Mouse (Mus musculus) lung, embryonic 15.5 days (tissue): ENCODE measurements around the gene Myzap. TPM values are rescaled to one million over a fixed set of nuclear protein-coding genes. Genes with fewer than 3 reads are reported as not detected.

Experiments
- ATAC-seq: fragments of 200-750 bp; cut with Nextera tagmentation; 2 replicates; pipeline ENCODE4 v1.8.0; 2017; ENCODE audit warnings: moderate number of reproducible peaks, borderline replicate concordance; ENCODE audit not compliant: low FRiP score, low TSS enrichment; ENCODE audit errors: extremely low read depth
- H3K27ac ChIP-seq: fragments of 300-500 bp; sonication (generic); 2 replicates; pipeline ENCODE4 v1.5.1; 2015; ENCODE audit warnings: moderate library complexity, mild to moderate bottlenecking, inconsistent platforms
- H3K27me3 ChIP-seq: fragments of 300-500 bp; sonication (generic); 2 replicates; pipeline ENCODE4 v1.6.1; 2015; ENCODE audit warnings: inconsistent platforms
- H3K36me3 ChIP-seq: fragments of 300-500 bp; sonication (generic); 2 replicates; pipeline ENCODE4 v1.6.1; 2015; ENCODE audit warnings: inconsistent platforms
- H3K4me1 ChIP-seq: fragments of 300-500 bp; sonication (generic); 2 replicates; pipeline ENCODE4 v1.6.1; 2015; ENCODE audit warnings: inconsistent platforms
- H3K4me2 ChIP-seq: fragments of 300-500 bp; sonication (generic); 2 replicates; pipeline ENCODE4 v1.6.1; 2015; ENCODE audit warnings: inconsistent platforms, mild to moderate bottlenecking, moderate library complexity
- H3K4me3 ChIP-seq: fragments of 300-500 bp; sonication (generic); 2 replicates; pipeline ENCODE4 v1.5.1; 2015; ENCODE audit warnings: mild to moderate bottlenecking, inconsistent platforms
- H3K9ac ChIP-seq: fragments of 300-500 bp; sonication (generic); 2 replicates; pipeline ENCODE4 v1.6.1; 2015; ENCODE audit warnings: inconsistent platforms
- H3K9me3 ChIP-seq: fragments of 300-500 bp; sonication (generic); 2 replicates; pipeline ENCODE4 v1.6.1; 2016; ENCODE audit warnings: inconsistent platforms
- WGBS: fragments of 180-500 bp; shearing (Covaris S2); methylation state at CpG from one replicate; pipeline ENCODE4 v1.1.7; 2015; 5-methylcytosine and 5-hydroxymethylcytosine counted together
- polyA plus RNA-seq: library from polyadenylated mRNA; unstranded; fragments of >200 nt; fragmentation: Nextera tagmentation; extraction: Ambion mirVana; gene quantifications from 2 replicates; pipeline ENCODE4 v1.2.1, GENCODE M21; 2015

The Myzap gene
- polyA plus RNA-seq, 1 experiment from 2014 or later: 56.7 TPM

DNA sequence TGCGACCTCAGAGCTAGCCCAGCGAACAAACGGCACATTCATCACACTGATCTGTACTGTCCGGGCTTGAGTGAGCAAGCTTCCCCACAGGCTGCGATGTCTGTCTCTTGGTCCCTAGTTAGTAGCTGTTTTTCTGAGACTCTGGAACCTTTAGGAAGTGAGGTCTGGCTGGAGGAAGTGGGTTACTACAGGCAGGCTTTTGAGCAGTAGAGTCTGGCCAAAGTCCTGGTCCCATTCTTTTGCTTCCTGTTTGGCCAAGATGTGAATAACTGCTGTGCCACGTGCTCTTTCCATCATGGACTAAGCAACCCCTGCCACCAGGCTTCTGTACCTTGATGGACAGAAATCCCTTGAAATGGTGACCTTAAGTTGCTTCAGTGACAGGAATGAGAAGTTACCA is 4.7 kb upstream of the Myzap start:
- H3K36me3 ChIP-seq: no peaks in the 10 kb centered on the region
- no peaks in the 10 kb centered on the region for H3K9me3 ChIP-seq
- no peak overlapping the region for H3K4me2 ChIP-seq
- ATAC-seq: no peak
- H3K4me1 ChIP-seq: peaks cover 22% of the 10 kb centered on the region
- H3K27ac ChIP-seq: peak overlapping the region; percentile 25; the same call in 1 of the 2 replicates
- H3K27me3 ChIP-seq: no peaks in the 10 kb centered on the region
- no peak overlapping the region for H3K9ac ChIP-seq
- WGBS: 52% methylated on average over 6 of the region's 6 CpGs
- no peak overlapping the region for H3K4me3 ChIP-seq

DNA sequence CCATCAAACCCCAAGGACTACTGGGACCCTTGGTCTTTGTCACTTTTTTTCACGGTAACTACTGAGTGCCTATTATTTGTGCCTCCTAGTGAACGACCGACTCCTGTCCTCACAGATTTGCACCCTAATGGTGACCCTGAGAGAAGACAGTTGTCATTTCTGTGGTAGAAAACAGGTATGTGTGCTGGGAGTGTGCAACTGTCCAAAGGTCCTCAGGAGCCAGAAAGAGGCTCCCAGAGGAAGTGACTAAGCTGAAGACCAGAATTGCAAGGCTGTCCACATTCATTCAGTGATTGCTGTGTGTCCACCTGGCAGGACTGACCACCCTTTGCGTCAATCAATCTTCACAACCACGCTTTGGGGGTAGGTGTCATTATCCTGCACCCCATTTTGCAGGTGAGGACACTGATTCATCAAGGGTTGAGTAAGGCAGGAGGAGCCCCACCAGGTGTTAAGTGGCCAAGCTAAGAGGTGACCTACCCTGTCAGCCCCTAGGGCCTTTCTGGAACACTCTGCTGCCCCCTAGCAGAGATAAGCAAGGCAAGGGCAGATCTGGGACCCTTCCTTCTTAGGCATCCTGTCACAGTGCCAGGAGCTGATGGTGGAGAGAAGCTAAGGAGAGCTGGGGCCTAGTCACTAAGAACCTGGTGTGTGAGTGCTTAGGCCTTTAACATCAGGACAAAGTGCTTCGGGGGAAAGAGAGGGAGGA is 571 bp upstream of the Myzap start:
- Histone ChIP-seq H3K27me3 (no peaks in the 10 kb centered on the region), H3K4me2 (peak overlapping the region; percentile 82), H3K9me3 (no peaks in the 10 kb centered on the region), H3K4me1 (peaks cover 18% of the 10 kb centered on the region), H3K27ac (0 out of 2 replicates have a peak overlapping the region, but pooled peaks have one; percentile 49), H3K36me3 (no peaks in the 10 kb centered on the region), H3K4me3 (peak overlapping the region; percentile 58), H3K9ac (peak overlapping the region; percentile 63; the same call in 1 of the 2 replicates)
- WGBS: 24% methylated on average over 6 of the region's 6 CpGs
- ATAC-seq: no peak

DNA sequence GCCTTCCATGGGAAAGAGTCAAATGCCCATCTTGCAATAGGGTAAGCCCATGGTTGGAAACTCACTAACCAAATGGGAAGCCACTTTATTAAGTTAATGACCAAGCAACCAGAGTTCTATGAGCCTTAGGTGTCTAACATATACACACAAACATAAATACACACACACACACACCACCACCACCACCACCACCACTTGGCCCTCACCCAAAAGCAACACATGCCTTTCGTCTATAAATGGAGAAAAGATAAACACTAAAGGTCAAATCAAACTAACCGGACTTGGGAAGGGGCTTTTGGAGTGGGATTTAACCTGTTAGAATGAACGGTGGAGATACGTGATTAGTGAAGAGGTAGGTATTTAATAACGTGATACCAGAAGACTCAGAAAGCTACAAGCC is 1.1 kb downstream of the Myzap start:
- Histone ChIP-seq H3K36me3 (no peaks in the 10 kb centered on the region), H3K4me1 (peaks cover 23% of the 10 kb centered on the region), H3K4me2 (peak overlapping the region; percentile 82), H3K27ac (no peak overlapping the region), H3K4me3 (peak overlapping the region; percentile 58), H3K9me3 (no peaks in the 10 kb centered on the region), H3K27me3 (no peaks in the 10 kb centered on the region), H3K9ac (no peak overlapping the region)
- 9% methylated on average over 5 of the region's 5 CpGs for WGBS
- ATAC-seq: no peak

DNA sequence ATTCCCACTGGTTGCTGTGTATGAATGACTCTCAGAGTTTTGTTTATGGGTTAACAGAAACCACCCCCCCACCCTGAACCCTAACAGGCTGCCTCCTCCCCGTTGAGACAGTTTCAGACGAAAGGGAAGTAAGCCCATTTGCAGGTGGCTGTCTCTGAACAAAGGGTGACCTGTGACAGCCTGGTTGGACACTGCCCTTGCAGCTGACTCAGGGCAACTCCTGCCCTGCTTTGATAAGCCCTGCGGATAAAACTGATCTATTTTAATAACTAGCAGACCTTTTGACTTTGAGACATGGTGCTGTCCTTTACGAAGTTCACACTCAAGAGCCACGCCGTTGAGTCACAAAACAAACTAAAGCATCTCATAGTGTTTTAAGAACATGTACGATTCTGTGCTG is 2.4 kb downstream of the Myzap start:
- Histone ChIP-seq H3K36me3 (no peaks in the 10 kb centered on the region), H3K9me3 (no peaks in the 10 kb centered on the region), H3K27me3 (no peaks in the 10 kb centered on the region), H3K4me2 (peak overlapping the region; percentile 82), H3K4me3 (peak overlapping the region; percentile 58; the same call in 1 of the 2 replicates), H3K4me1 (peaks cover 23% of the 10 kb centered on the region), H3K27ac (0 out of 2 replicates have a peak overlapping the region, but pooled peaks have one; percentile 16), H3K9ac (no peak overlapping the region)
- ATAC-seq: no peak
- 41% methylated on average over 7 of the region's 7 CpGs for WGBS

DNA sequence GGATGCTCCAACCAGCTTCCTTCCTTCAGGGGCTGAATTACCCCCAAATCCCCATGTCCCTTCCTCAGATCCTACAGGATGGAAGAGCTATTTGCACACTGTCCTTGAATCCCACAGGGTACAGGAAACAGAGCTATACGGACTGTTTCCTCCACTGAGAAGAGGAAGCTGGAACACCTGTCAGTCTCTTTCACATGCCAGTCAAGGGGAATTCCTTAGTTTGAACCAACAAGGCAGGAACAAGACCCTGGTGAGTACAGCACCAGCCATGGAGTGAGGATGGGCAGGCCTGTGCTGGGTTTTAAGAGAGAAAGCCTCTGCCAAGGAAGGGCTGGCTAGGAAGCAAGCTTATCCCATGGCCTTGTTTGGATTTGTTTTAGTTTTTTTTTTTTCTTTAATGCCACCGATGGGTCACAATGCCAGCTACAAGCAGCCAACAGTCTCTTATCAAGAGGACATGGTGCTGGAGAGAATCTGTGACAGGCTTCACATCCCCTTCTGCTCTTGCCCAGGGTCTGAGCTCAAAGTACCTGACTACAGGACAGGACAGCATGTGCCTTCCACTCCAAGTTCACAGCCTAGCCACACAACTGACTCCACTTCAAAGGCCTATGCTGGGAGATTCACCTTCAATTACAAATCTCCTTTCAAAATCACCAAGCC is 3.1 kb downstream of the Myzap start:
- Histone ChIP-seq H3K4me1 (peaks cover 23% of the 10 kb centered on the region), H3K4me2 (peak overlapping the region; percentile 82), H3K4me3 (no peak overlapping the region), H3K36me3 (no peaks in the 10 kb centered on the region), H3K27me3 (no peaks in the 10 kb centered on the region), H3K9me3 (no peaks in the 10 kb centered on the region), H3K27ac (peak overlapping the region; percentile 55; the same call in 1 of the 2 replicates), H3K9ac (no peak overlapping the region)
- WGBS: 46% methylated on average over 2 of the region's 2 CpGs
- ATAC-seq: no peak

DNA sequence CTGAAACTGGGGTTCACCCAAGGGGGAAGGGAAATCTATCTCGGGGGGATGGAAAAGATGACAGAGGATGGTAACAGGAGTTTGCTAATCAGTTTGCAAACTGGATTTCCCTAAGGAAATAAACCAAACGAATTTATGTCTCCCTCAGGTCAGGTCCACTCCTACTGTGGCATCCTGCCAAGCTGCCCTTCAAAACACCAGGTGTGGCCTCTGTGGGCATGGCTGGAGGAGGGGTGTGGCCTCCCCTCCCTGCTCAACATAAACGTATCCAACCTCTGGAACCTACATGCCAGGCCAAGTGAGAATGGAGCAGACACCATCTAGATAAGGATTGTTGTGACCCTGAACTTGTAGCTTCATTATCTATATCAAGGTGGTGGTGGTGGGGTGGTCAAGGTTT is 5.8 kb downstream of the Myzap start:
- H3K27ac ChIP-seq: no peak overlapping the region
- WGBS: 36% methylated on average over 3 of the region's 3 CpGs

DNA sequence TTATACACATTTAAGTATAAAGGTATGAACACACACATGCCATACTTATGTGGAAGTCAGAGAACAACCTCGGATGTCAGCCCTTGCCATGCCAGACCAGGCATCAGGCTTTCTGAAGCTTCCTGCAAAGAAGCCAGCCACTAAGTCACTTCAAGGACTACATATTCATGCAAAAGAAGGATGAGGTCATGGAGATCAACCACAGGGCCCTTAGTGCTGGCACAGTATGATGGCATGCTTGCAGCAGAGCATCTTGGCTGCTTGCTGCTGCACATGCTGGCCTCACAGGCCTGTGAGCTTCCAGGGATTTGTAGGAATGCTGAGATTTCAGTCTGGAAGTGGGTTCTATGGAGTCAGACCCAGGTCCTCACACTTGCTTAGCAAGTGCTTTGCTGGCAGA is 9.4 kb downstream of the Myzap start:
- Histone ChIP-seq H3K4me3 (no peak overlapping the region), H3K27ac (no peak overlapping the region), H3K36me3 (no peaks in the 10 kb centered on the region), H3K4me1 (peaks cover 15% of the 10 kb centered on the region; the same call in 1 of the 2 replicates), H3K9ac (no peak overlapping the region), H3K4me2 (no peak overlapping the region), H3K9me3 (no peaks in the 10 kb centered on the region), H3K27me3 (no peaks in the 10 kb centered on the region)
- ATAC-seq: no peak
- WGBS: 76% methylated on average over 1 of the region's 1 CpGs

More for the DNA sequence above, 5.8 kb downstream of the Myzap start:
- Histone ChIP-seq H3K9ac (no peak overlapping the region), H3K27me3 (no peaks in the 10 kb centered on the region), H3K4me2 (no peak overlapping the region), H3K4me3 (no peak overlapping the region), H3K36me3 (no peaks in the 10 kb centered on the region), H3K9me3 (no peaks in the 10 kb centered on the region), H3K4me1 (peaks cover 8% of the 10 kb centered on the region; the same call in 1 of the 2 replicates)
- no peak for ATAC-seq

DNA sequence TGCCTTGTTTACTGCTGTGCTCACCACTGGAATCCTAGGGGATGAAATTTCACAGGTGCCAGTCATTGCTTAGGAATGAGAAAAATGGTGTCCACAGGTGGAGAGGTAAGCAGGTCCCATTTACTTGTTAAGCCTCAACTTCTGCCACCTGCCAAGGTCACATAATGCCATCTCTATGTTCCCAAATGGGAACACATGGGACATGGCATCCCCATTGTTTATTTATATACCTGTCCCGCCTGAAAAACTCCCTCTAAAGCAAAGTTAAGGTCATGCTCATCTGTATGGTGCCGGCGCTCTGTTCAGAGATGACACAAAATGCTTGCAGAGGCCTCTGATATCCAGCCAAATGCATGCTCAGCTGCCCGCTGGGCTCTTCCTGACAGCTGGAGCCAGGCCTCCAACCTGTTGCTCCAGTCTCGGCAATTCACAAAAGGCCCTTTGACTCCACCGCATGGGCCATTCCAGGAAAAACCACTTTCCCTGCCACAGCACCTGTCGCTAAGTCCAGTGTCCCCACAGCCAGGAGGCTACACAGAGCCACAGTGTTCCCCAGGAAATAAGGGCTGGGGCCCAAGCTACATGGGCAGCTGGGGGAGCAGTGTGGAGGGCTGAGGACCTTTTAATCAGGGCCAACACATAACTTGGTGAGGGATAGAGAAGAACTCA is 13.1 kb downstream of the Myzap start:
- H3K4me2 ChIP-seq: no peak overlapping the region
- peak overlapping the region; percentile 49 for H3K27ac ChIP-seq
- peaks cover 6% of the 10 kb centered on the region; the same call in 1 of the 2 replicates for H3K4me1 ChIP-seq
- no peaks in the 10 kb centered on the region for H3K36me3 ChIP-seq
- no peaks in the 10 kb centered on the region for H3K27me3 ChIP-seq
- H3K4me3 ChIP-seq: no peak overlapping the region
- WGBS: 53% methylated on average over 7 of the region's 7 CpGs
- H3K9ac ChIP-seq: no peak overlapping the region
- ATAC-seq: no peak
- H3K9me3 ChIP-seq: no peaks in the 10 kb centered on the region

DNA sequence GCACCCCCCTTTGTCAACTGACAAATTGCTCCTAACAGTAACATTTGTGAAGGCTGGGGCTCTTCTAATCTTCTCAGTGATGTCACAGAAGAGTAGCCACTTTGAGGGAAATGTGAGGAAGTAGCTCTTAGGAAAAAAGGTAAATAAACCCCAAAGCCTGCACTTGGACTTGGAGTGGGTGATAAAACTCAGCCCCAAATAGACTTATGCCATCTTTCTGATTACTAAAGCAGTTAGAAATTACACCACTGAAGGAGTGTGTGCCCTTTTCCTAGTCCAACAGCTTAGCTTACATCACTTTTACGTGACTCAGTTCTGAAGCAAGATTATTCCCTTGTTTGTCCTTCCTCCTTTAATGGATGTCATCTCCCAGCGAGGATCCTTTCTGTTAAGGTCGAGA is 17.7 kb downstream of the Myzap start:
- H3K4me3 ChIP-seq: no peak overlapping the region
- H3K36me3 ChIP-seq: no peaks in the 10 kb centered on the region
- WGBS: 55% methylated on average over 3 of the region's 3 CpGs
- H3K27me3 ChIP-seq: no peaks in the 10 kb centered on the region
- no peak for ATAC-seq
- H3K4me2 ChIP-seq: no peak overlapping the region
- H3K27ac ChIP-seq: no peak overlapping the region
- H3K9me3 ChIP-seq: no peaks in the 10 kb centered on the region
- peaks cover 10% of the 10 kb centered on the region for H3K4me1 ChIP-seq
- no peak overlapping the region for H3K9ac ChIP-seq

DNA sequence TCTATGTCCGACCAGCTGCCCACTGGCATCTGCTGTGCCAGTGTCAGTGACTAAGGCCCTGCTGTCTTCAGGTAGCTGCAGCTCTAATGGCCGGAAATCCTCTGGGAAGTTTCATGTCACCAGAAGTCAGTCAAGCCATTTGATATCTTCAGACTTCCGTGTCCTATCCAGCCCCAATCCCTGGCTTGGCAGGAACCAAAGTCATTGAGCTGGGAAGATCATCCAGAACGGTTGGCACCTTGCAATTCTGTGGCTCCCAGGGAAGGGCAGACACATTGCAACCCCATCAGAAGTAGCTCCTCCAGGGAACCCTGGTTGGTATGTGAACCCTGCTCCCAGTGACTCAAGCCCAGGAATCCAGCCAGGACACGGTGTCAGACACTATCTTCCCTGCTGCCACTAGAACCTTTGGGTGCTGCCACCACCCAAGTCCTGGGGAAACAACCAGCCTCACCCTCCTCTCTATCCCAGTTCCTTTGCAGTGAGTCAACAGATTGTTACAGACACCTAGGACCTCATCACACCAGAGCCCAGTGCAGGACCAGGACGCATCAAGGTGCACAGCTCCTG is 18.3 kb downstream of the Myzap start:
- Histone ChIP-seq H3K27me3 (no peaks in the 10 kb centered on the region), H3K27ac (no peak overlapping the region), H3K36me3 (no peaks in the 10 kb centered on the region), H3K4me3 (no peak overlapping the region), H3K4me2 (no peak overlapping the region), H3K4me1 (peaks cover 7% of the 10 kb centered on the region), H3K9ac (no peak overlapping the region), H3K9me3 (no peaks in the 10 kb centered on the region)
- ATAC-seq: no peak
- WGBS: 76% methylated on average over 6 of the region's 6 CpGs

DNA sequence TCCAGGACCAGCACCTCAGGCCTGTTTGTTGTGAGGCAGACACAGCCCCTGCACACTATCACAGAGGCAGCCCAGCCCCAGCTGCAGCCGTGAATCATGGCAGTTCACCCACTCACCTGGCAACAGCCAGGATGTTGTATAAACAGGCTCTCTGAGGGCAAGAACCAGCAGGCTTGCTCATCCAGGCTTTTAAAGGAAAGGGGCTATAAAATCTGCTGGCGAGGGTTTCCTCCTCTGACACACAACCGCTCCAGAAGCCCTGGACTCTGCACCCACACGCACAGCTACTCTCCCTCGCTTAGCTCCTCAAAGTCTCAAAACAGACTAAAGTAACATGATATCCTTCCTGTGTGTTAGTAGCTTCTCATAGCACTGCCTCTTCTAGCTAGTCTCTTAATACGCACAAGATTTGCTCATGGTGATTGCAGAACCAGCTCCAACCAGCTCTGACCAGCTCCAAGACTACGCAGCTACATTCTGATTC is 21.0 kb downstream of the Myzap start:
- no peak overlapping the region for H3K4me2 ChIP-seq
- peak overlapping the region; percentile 33; the same call in 1 of the 2 replicates for H3K27ac ChIP-seq
- 29% methylated on average over 7 of the region's 7 CpGs for WGBS
- H3K9me3 ChIP-seq: no peaks in the 10 kb centered on the region
- H3K9ac ChIP-seq: no peak overlapping the region
- no peaks in the 10 kb centered on the region for H3K27me3 ChIP-seq
- ATAC-seq: no peak
- H3K4me3 ChIP-seq: no peak overlapping the region
- no peaks in the 10 kb centered on the region for H3K36me3 ChIP-seq
- peaks cover 28% of the 10 kb centered on the region for H3K4me1 ChIP-seq
